Mouse (Mus musculus) layer of hippocampus, postnatal 36 days (tissue): ENCODE results near the gene Oaz2. TPM values are rescaled to one million over a fixed set of nuclear protein-coding genes. Genes with fewer than 3 reads are reported as not detected.
"Not testable (repeated sequence)": the region's sequence is repeated elsewhere in the genome, so short reads cannot be mapped to it uniquely, and the experiment has no call there.

Experiments
- DNase-seq, 2 experiments: peaks; one replicate each; pipeline ENCODE4 v3.0.0; 2022
- total RNA-seq, 2 experiments: library from RNA; stranded (reverse); gene quantifications; 2 replicates each; pipeline ENCODE4 v1.2.3; 2021

Oaz2 gene
- total RNA-seq, 2 experiments from 2014 or later = 189 to 220 TPM

DNA sequence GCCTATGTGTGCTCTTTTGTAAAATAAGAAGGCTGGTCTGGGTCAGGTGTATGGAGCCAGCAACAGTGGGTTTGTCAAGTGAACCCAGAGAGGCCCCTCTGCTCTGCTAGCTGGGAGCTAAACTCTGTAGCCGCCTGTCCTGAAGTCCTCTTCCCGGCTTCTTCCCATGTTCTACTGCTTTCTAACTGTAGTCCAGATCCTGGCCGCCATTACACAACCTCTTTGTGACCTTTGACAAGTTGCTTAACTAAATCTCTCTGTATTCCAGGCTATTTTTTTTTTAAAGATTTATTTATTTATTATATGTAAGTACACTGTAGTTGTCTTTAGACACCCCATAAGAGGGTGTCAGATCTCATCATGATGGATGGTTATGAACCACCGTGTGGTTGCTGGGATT, 14.1 kb upstream of the Oaz2 start:
- DNase-seq = no peak

GRCm38 (mm10) chr9:65654700-65655237, 13.0 kb upstream of the Oaz2 start:
- DNase-seq = no peak

DNA sequence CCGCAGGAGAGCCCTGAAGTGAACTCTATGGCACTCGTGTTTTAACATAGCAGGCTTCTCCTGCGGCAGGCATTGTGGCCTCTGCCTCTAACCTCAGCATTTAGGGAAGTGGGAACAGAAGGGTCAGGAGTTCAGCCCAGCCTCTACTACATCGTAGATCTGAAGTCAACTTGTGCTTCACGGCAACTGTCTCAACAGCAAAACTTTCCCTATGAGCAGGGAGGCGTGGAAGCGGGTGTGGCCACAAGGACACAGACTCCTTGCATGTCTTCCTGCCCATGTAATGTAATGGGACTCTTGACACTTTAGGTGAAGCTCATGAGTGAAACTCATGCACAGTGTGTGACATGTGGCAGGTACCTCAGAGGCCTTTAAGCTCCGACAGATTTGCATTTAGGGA, 12.3 kb upstream of the Oaz2 start:
- no peak for DNase-seq

DNA sequence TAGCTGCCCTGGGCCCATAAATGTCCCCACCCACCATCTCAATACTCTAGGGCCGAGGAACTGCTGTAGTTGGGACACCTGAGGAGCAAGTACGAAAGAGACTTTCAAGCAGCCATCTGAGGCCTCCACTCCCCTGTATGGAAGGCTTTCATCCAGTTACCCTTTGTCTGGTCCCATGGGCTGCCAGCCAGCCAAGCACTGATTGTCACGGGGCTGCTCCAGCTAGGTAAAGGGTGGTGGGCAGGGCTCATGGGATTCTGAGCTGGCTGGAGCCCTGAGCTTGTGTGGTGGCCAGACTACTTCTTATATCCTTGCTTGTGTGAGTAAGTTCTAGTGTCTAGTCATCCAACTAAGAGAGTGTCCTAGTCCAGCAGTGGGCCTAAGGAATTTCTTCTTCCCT, 10.6 kb upstream of the Oaz2 start:
- no peak for DNase-seq

DNA sequence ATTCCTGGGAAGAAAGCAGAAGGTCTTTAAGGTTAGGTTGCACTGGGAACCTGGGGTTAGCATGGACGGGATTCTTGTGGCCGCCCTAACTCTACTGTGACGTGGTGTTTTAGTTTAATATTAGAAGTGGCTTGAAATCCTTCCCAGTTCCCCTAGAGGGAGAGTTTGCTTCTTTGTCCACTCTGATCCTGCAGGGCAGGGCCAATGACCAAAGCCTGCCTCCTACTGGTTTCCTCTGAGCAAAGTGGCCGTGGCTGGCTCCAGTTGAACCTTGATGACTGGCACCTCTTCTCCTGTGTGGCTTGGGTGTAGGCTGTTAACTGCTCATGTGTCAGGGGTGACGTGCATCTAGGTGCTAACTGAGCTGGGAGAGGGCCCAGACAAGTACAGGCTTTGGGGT, 6.8 kb upstream of the Oaz2 start:
- no peak for DNase-seq

DNA sequence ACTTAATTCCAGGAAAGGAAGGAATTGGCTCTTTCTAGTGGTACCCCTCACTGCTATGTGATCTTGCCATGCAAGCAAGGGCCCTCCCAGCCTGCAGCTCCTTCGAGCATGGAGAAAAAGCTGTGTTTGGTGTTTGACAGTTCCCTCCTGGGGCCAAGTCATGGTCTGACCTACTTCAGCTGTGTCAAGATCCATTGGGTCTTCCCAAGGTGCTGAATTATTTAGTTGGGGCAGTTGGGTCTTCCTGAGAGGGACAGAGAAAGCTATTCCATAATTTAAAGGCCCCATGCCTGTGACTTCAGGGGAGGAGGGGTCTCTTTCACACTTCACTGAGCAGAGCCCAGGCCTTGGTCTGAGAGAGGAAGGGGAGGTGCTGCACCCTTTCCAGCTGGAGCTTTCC, 6.3 kb upstream of the Oaz2 start:
- no peak for DNase-seq

- peak in 1 of 2 experiments; percentile 61 for DNase-seq
Observed at GRCm38 (mm10) chr9:65664163-65664562, 3.6 kb upstream of the Oaz2 start.

DNA sequence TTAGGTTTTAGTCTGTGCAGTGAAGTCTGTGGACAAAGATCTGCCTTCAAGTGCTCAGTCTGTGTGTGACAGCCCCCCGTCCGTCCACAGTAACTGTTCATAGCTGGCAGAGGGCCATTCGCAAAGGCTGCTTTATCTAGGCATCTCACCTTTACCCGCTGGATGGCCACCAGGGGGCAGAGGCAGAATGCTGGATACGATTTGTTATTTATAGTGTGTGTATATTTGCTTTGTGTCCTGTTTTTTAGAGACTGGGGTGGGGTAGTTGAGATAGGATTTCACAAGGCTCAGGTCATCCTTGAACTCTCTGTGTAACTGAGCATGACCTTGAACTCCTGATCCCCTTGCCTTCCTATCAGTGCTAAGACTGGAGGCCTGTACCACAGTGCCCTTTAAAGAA, 1.8 kb upstream of the Oaz2 start:
- DNase-seq = no peak

- DNase-seq = no peak
Observed at GRCm38 (mm10) chr9:65671431-65671931, 3.7 kb downstream of the Oaz2 start.

DNA sequence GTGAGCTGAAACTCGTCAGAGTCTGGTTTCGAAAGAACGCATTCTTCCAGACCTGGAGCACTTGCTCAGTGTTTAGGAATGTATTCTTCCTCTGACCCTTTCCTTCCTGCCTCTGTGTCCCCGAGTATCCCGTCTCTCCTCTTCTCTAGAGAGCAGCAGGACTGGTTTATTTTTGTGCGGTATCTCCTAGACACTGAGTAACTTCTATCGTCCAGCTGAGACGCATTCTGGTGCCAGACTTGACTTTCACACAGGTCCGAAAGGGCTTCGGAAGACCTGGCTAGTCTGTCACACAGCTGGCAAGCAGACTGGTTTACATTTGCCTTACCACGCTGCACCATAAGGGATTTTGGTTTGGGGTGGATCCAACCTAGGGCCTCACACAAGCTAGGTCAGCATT, 5.2 kb downstream of the Oaz2 start:
- DNase-seq = no peak

- no peak for DNase-seq
Observed at GRCm38 (mm10) chr9:65675461-65676357, 7.9 kb downstream of the Oaz2 start.

DNA sequence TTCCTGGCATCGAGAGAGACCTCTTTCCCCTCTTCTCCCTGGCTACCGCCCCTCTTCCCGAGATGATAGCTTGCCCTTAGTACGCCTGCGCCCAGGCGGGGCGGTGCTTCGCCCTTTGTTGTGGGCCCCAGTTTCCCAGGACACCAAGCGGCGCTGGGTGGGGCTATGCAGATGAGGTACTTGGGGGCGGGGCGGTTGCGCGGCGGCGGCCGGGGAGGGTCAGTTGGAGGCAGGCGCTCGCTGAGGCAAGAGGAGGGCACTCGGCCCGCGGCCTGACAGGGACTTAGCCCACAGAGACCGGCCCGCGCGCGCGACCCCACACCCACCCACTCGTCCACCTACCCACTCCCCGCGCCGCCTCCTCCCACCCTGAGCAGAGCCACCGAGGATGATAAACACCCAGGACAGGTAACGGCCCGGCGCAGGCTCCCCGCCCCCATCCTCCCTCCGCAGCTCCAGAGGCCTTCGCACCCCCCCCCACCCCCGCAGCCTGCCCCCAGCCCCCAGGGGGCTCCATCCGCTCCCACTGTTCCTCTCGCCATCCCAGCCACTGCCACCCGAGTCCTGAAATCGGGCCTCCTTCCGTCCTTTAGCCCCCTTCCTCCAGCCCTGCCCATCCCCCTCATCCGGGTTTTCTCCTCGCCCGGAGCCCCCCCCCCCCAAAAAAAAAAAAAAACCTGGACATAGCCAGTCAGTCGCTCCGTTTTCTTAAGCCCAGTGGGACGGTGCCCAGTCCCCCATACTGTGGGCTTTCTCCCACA, 8.7 kb downstream of the Oaz2 start:
- peak; percentile 94 for DNase-seq

DNA sequence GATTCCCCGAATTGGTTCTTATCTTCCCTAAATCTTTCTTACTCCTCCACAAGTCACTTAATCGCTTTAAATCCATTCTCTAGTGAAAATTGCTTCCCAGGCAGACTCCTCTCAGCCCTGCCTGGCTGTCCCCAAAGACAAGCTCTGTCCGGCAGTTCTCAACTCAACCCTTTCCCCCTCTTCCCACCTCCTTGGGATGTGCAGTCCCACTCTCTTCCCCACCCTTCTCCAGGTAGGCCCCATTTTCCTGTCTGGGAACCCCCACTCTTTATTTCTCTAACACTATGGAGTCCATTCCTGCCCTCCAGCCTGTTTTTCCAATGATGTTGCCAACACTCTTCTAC, 9.3 kb downstream of the Oaz2 start:
- DNase-seq = no peak

- no peak for DNase-seq
Observed at GRCm38 (mm10) chr9:65679181-65679761, 11.5 kb downstream of the Oaz2 start.

GRCm38 (mm10) chr9:65680938-65681633, 13.3 kb downstream of the Oaz2 start:
- no peak for DNase-seq

- no peak for DNase-seq
Observed at GRCm38 (mm10) chr9:65681634-65681940, 13.8 kb downstream of the Oaz2 start.

GRCm38 (mm10) chr9:65682183-65682582, 14.4 kb downstream of the Oaz2 start:
- no peak for DNase-seq

DNA sequence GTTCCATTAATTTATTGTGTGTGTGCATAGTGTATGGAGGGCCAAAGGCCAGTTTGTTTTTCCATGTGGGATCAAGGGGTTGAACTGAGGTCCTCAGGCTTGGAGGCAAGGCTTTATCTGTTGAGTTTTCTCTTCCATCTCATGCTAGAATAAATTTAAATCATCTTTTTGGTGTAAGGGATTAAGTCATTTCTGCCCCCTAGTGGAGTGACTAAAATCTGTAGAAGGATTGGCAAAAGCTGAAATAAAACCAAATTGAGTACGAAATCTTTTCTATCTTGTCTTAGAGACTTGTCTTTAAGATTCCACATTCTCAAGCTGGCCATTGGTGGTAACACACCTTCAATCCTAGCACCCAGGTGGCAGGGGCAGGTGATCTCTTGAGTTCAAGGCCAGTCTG, 15.2 kb downstream of the Oaz2 start:
- no peak for DNase-seq

DNA sequence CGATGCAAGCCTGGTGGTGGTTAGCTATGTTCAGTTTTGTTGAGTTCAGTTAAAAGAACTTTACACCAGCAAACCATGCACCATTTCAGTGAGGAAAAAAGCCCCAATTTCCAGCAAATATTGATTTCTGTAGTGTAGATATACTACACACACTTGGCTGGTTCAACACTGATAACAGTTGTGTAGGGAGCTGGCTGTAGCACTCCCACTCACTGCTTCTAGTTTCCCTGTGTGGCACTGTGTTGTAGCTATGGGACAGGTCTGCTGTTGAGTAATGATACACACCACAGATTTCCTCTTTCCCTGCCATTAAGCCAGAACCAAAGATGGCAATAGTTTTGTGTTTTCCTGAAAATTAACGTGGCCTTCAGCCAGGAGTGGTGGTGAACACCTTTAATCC, 16.9 kb downstream of the Oaz2 start:
- no peak for DNase-seq

GRCm38 (mm10) chr9:65689869-65690268, 22.1 kb downstream of the Oaz2 start:
- not testable (repeated sequence) for DNase-seq

DNA sequence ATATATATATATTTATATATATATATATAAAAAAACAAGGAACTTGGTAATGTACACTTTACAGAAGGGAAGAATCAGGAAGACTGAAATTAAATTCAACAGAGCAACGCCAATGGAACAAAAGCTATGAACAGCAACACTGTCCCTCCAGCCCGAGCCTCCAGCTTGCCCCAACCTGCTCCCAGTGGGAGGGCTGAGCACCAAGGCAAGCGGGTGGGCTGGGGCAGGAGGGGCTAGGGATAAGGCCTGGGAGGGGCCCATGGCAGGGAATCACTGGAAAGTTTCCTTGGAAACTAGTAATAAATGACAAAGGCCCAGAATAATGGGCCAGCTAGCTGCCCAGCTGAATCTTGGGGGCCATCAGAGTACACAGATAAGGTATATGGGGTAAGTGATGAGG, 24.7 kb downstream of the Oaz2 start:
- no peak for DNase-seq

GRCm38 (mm10) chr9:65692959-65693603, 25.3 kb downstream of the Oaz2 start:
- DNase-seq = no peak
